Mouse (Mus musculus) heart, postnatal 0 days (tissue): Measurements from ENCODE around the gene Sohlh1. TPM values are rescaled to one million over a fixed set of nuclear protein-coding genes. Genes with fewer than 3 reads are reported as not detected.
A peak's percentile ranks its signal among the peaks of the same experiment; 100 is the strongest.

Experiments
- ATAC-seq: fragments of 200-750 bp; cut with Nextera tagmentation; 2 replicates; pipeline ENCODE4 v1.8.0; 2017; ENCODE audit warnings: low read depth, moderate number of reproducible peaks, moderate library complexity; ENCODE audit not compliant: insufficient read depth
- DNase-seq: peaks from one replicate; pipeline ENCODE4 v3.0.0-alpha.2; 2016; ENCODE audit warnings: low spot score
- H3K27ac ChIP-seq: fragments of 300-500 bp; sonication (generic); 2 replicates; pipeline ENCODE4 v1.5.1; 2014; ENCODE audit warnings: low read depth, mild to moderate bottlenecking
- H3K27me3 ChIP-seq: fragments of 300-500 bp; sonication (generic); 2 replicates; pipeline ENCODE4 v1.6.1; 2014; ENCODE audit warnings: low read length, mixed read lengths; ENCODE audit not compliant: control insufficient read depth, insufficient read depth
- H3K36me3 ChIP-seq: fragments of 300-500 bp; sonication (generic); replicated peaks from 2 replicates; pipeline ENCODE4 v1.6.1; 2014; ENCODE audit warnings: low read length, mixed read lengths; ENCODE audit not compliant: control insufficient read depth, insufficient read depth
- H3K4me1 ChIP-seq: fragments of 300-500 bp; sonication (generic); 2 replicates; pipeline ENCODE4 v1.6.1; 2014; ENCODE audit warnings: antibody characterized with exemption; ENCODE audit not compliant: control insufficient read depth, insufficient read depth
- H3K4me2 ChIP-seq: fragments of 300-500 bp; sonication (generic); 2 replicates; pipeline ENCODE4 v1.6.1; 2014; ENCODE audit warnings: low read depth, mild to moderate bottlenecking, low read length, moderate library complexity
- H3K4me3 ChIP-seq: fragments of 300-500 bp; sonication (generic); 2 replicates; pipeline ENCODE4 v1.5.1; 2014; ENCODE audit warnings: low read depth, low read length
- H3K9ac ChIP-seq: fragments of 300-500 bp; sonication (generic); replicated peaks from 2 replicates; pipeline ENCODE4 v1.6.1; 2014; ENCODE audit warnings: low read depth, low read length, mixed read lengths
- H3K9me3 ChIP-seq: fragments of 300-500 bp; sonication (generic); replicated peaks from 2 replicates; pipeline ENCODE4 v1.6.1; 2016; ENCODE audit warnings: low read length; ENCODE audit not compliant: control insufficient read depth
- CTCF ChIP-seq: IDR thresholded peaks from 2 replicates; pipeline ENCODE4 v1.5.1; 2016; ENCODE audit warnings: antibody characterized with exemption, control low read depth, low read depth
- EP300 ChIP-seq: IDR thresholded peaks from 2 replicates; pipeline ENCODE4 v1.6.1; 2016; ENCODE audit warnings: antibody characterized with exemption, low read depth
- WGBS: fragments of 180-500 bp; shearing (Covaris S2); extraction: QIAGEN DNeasy Blood & Tissue Kit; methylation state at CpG from one replicate; pipeline ENCODE4 v1.1.7; 2014; 5-methylcytosine and 5-hydroxymethylcytosine counted together
- polyA plus RNA-seq: library from polyadenylated mRNA; unstranded; fragments of >200 nt; fragmentation: Nextera tagmentation; extraction: Ambion mirVana; gene quantifications from 2 replicates; pipeline ENCODE4 v1.2.1, GENCODE M21; 2015
- total RNA-seq: library from RNA; depleted of rRNA; stranded (reverse); fragments of >200 nt; gene quantifications from 2 replicates; pipeline ENCODE4 v1.2.3, GENCODE M21; 2014; ENCODE audit warnings: low replicate concordance

Sohlh1 gene
- total and polyA plus RNA-seq, 2 experiments from 2014 or later: not detected

GRCm38 (mm10) chr2:25879061-25879460 lies 32.0 kb upstream of the Sohlh1 start:
- no peak for ATAC-seq
- TF ChIP-seq CTCF (no peak), EP300 (no peak)
- Histone ChIP-seq H3K9ac (no peak overlapping the region), H3K9me3 (peaks cover 7% of the 10 kb centered on the region; the same call in 1 of the 2 replicates), H3K36me3 (no peaks in the 10 kb centered on the region), H3K4me1 (no peaks in the 10 kb centered on the region), H3K4me3 (no peak overlapping the region), H3K27me3 (peaks cover 50% of the 10 kb centered on the region), H3K4me2 (no peak overlapping the region), H3K27ac (no peak overlapping the region)
- 57% methylated on average over 4 of the region's 4 CpGs for WGBS
- DNase-seq: no peak

DNA sequence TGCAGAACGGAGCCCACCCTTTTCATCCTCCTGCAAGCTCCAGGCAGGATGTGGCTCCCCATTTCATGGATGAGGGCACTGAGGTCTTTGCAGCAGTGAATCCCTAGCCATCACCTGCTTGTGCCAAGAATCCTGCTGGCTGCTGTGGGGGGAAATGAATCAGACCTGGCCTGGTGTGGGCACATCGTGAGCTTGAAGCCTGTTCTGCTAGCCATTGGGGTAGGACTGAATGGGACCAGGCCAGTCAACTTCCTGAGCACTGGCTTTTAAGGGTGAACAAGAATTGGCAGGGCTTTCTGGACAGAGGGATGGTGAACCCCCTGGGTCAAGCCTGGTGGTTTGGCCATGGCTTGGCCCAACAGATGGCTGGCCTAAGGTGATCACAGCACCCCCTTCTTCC lies 31.5 kb upstream of the Sohlh1 start:
- H3K27me3 ChIP-seq: peaks cover 50% of the 10 kb centered on the region
- 79% methylated on average over 2 of the region's 2 CpGs for WGBS
- no peak overlapping the region for H3K9ac ChIP-seq
- no peaks in the 10 kb centered on the region for H3K4me1 ChIP-seq
- H3K27ac ChIP-seq: no peak overlapping the region
- ATAC-seq: no peak
- no peak for TF ChIP-seq EP300
- no peak for TF ChIP-seq CTCF
- peaks cover 7% of the 10 kb centered on the region; the same call in 1 of the 2 replicates for H3K9me3 ChIP-seq
- H3K4me3 ChIP-seq: no peak overlapping the region
- no peaks in the 10 kb centered on the region for H3K36me3 ChIP-seq
- no peak for DNase-seq
- no peak overlapping the region for H3K4me2 ChIP-seq

DNA sequence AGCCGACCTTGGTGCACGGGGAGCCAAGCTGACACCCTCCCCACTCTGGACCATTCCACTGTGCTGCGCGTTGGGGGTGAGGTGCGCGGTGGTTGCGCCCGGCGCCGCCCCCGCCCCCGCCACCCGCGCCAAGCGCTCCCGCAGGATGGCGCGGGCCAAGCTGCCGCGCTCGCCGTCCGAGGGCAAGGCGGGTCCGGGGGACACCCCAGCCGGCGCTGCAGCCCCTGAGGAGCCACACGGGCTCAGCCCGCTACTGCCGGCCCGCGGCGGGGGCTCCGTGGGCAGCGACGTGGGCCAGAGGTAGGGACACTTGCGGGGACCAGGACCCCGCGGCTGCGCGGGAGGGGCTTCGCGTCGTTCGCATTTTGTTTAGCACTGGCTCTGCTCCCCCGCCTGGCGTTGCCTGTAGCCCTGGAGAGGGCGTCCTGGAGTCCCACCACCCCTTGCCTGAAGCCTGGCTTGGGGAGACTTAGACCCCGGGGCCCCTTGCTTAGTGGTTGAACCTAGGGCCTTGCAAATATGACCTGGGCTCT lies 30.8 kb upstream of the Sohlh1 start:
- no peak for ATAC-seq

GRCm38 (mm10) chr2:25877250-25877735 lies 30.2 kb upstream of the Sohlh1 start:
- Histone ChIP-seq H3K4me3 (peak overlapping the region; percentile 22; the same call in 1 of the 2 replicates), H3K27me3 (peaks cover 50% of the 10 kb centered on the region), H3K36me3 (no peaks in the 10 kb centered on the region), H3K4me1 (no peaks in the 10 kb centered on the region), H3K9me3 (peaks cover 7% of the 10 kb centered on the region; the same call in 1 of the 2 replicates), H3K4me2 (peak overlapping the region; percentile 19; the same call in 1 of the 2 replicates), H3K27ac (no peak overlapping the region), H3K9ac (no peak overlapping the region)
- DNase-seq: no peak
- no peak for ATAC-seq
- no peak for TF ChIP-seq CTCF
- TF ChIP-seq EP300: no peak
- 30% methylated on average over 7 of the region's 7 CpGs for WGBS

More for the DNA sequence above, 30.8 kb upstream of the Sohlh1 start:
- no peaks in the 10 kb centered on the region for H3K36me3 ChIP-seq
- H3K4me1 ChIP-seq: no peaks in the 10 kb centered on the region
- H3K27me3 ChIP-seq: peaks cover 50% of the 10 kb centered on the region
- 5% methylated on average over 47 of the region's 49 CpGs for WGBS
- DNase-seq: no peak
- H3K9ac ChIP-seq: no peak overlapping the region
- no peak overlapping the region for H3K27ac ChIP-seq
- no peak for TF ChIP-seq EP300
- TF ChIP-seq CTCF: no peak
- peak overlapping the region; percentile 19; the same call in 1 of the 2 replicates for H3K4me2 ChIP-seq
- peaks cover 7% of the 10 kb centered on the region; the same call in 1 of the 2 replicates for H3K9me3 ChIP-seq
- H3K4me3 ChIP-seq: peak overlapping the region; percentile 22

DNA sequence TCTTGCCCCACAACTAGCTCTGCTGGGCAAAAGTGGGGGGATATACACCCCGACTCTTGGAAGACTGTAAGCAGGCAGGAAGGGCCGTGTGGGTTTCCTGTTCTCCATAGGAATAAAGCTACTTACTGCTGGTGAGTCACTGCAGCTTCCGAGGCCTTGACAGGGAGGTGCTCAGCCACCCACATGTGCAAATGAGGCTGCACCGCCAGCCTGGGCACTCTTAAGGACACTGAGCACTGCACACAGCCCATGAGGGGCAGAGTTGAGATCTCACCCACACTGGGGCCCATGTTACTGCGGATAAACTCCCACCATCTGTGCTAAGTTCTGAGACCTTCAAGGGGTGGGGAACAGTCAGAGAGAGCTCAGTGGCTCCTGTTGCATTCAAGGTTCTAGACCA lies 19.6 kb upstream of the Sohlh1 start:
- no peak overlapping the region for H3K4me2 ChIP-seq
- no peak for DNase-seq
- no peak overlapping the region for H3K27ac ChIP-seq
- H3K36me3 ChIP-seq: no peaks in the 10 kb centered on the region
- H3K27me3 ChIP-seq: peaks cover 39% of the 10 kb centered on the region
- ATAC-seq: no peak
- H3K4me1 ChIP-seq: peaks cover 4% of the 10 kb centered on the region
- H3K9me3 ChIP-seq: no peaks in the 10 kb centered on the region
- 33% methylated on average over 5 of the region's 5 CpGs for WGBS
- no peak overlapping the region for H3K9ac ChIP-seq
- TF ChIP-seq EP300 (no peak), CTCF (no peak)
- no peak overlapping the region for H3K4me3 ChIP-seq

DNA sequence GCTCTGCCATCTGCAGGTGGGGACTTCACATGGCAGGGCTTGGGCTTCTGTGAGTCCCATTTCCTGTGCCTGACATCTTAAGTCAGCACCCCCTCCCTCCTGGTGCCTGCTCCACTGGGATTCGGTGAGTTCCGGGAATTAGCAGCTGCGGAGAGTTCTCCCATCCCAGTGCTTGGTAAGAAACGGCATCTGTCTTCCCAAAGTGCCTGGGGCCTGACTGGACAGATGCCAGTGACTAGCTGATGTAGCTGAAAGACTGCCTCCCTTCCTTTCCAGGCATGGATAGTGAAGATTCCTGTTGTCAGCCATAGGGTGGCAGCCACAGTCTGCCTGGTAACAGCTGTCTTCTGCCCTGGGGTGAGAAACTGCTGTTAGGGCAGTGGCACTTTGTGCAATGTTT lies 18.4 kb upstream of the Sohlh1 start:
- peaks cover 39% of the 10 kb centered on the region for H3K27me3 ChIP-seq
- H3K4me1 ChIP-seq: peaks cover 4% of the 10 kb centered on the region
- H3K4me3 ChIP-seq: no peak overlapping the region
- no peak overlapping the region for H3K27ac ChIP-seq
- 0 out of 2 replicates have a peak, but pooled peaks have one; percentile 13 for TF ChIP-seq CTCF
- no peak for TF ChIP-seq EP300
- H3K4me2 ChIP-seq: no peak overlapping the region
- ATAC-seq: no peak
- no peak for DNase-seq
- no peaks in the 10 kb centered on the region for H3K9me3 ChIP-seq
- no peaks in the 10 kb centered on the region for H3K36me3 ChIP-seq
- WGBS: 12% methylated on average over 4 of the region's 4 CpGs
- H3K9ac ChIP-seq: no peak overlapping the region
